In the genomic region with DNA sequence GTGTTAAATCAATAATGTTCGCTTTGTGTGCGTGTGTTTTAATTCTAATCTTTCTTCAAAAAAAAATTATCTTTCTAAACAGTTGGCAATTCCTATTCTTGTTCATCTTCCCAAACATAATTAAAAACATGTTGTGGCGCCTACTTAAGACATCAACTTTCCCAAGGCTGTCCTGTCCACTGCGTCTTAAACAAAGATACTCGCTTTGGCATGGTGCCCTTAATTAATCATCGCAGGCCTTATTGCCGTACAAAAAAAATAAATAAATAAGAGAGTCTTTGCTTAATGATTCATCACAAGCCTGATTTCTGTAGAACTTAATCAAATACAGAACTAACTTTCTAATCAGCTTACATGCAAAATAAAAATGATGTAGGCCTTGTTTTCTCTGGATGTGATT, we compare ENCODE assay signal across 19 mouse cellular contexts.
"Had no signal": no experiment of that assay in that cellular context is flagged by ENCODE, and none has a peak within 500 bp of the region (broad histone marks: within the 10 kb centered on the region; RNA-seq: fewer than 3 reads in every experiment).

No protein-coding gene starts in this region.

- H3K9ac ChIP-seq: liver, embryonic 14.5 days; lung, embryonic 15.5 days; midbrain, embryonic 12.5 days; neural tube, embryonic 13.5 days; neural tube, embryonic 15.5 days had no signal

- H3K9me3 ChIP-seq: lung, embryonic 15.5 days; midbrain, embryonic 10.5 days; midbrain, embryonic 12.5 days; neural tube, embryonic 13.5 days; neural tube, embryonic 15.5 days had no signal

- H3K4me2 ChIP-seq: lung, embryonic 15.5 days; midbrain, embryonic 12.5 days; neural tube, embryonic 13.5 days; neural tube, embryonic 15.5 days had no signal

- H3K36me3 ChIP-seq: lung, embryonic 15.5 days; midbrain, embryonic 10.5 days; midbrain, embryonic 12.5 days; neural tube, embryonic 13.5 days; neural tube, embryonic 15.5 days had no signal

- ATAC-seq: lung, postnatal 0 days; midbrain, embryonic 16.5 days had no signal

- H3K27ac ChIP-seq: liver, embryonic 14.5 days; lung, embryonic 15.5 days; midbrain, embryonic 10.5 days; midbrain, embryonic 12.5 days; neural tube, embryonic 13.5 days had no signal

- H3K27me3 ChIP-seq: lung, embryonic 15.5 days; midbrain, embryonic 12.5 days; neural tube, embryonic 13.5 days; neural tube, embryonic 15.5 days had no signal

- DNase-seq: lung, adult 18-20 months; lung, postnatal 14 days; lung, postnatal 36 days; right cerebral cortex, adult 18-20 months; right cerebral cortex, postnatal 25 days; right cerebral cortex, postnatal 4 days; spleen, adult 18-20 months; thymus, adult 18-20 months; thymus, postnatal 14 days; thymus, postnatal 36 days had no signal

- H3K4me3 ChIP-seq: lung, embryonic 15.5 days; midbrain, embryonic 10.5 days; midbrain, embryonic 12.5 days; myocyte; neural tube, embryonic 13.5 days; neural tube, embryonic 15.5 days had no signal
